Mouse (Mus musculus) intestine, postnatal 0 days (tissue): ENCODE data around the gene Gm21974. TPM values are rescaled to one million over a fixed set of nuclear protein-coding genes. Genes with fewer than 3 reads are reported as not detected.
A peak's percentile ranks its signal among the peaks of the same experiment; 100 is the strongest.

ENCODE experiments used
- ATAC-seq: fragments of 200-750 bp; cut with Nextera tagmentation; 2 replicates; pipeline ENCODE4 v1.8.0; 2017; ENCODE audit warnings: mild to moderate bottlenecking, moderate TSS enrichment, moderate library complexity
- H3K27ac ChIP-seq: fragments of 300-500 bp; sonication (generic); 2 replicates; pipeline ENCODE4 v1.5.1; 2014; ENCODE audit warnings: mild to moderate bottlenecking, low read depth, low read length, moderate library complexity
- H3K27me3 ChIP-seq: fragments of 300-500 bp; sonication (generic); replicated peaks from 2 replicates; pipeline ENCODE4 v1.6.1; 2014; ENCODE audit warnings: low read length, mixed read lengths; ENCODE audit not compliant: control insufficient read depth, insufficient read depth
- H3K36me3 ChIP-seq: fragments of 300-500 bp; sonication (generic); 2 replicates; pipeline ENCODE4 v1.6.1; 2014; ENCODE audit warnings: mild to moderate bottlenecking, moderate library complexity; ENCODE audit not compliant: control insufficient read depth, insufficient read depth
- H3K4me1 ChIP-seq: fragments of 300-500 bp; sonication (generic); replicated peaks from 2 replicates; pipeline ENCODE4 v1.6.1; 2014; ENCODE audit warnings: antibody characterized with exemption, low read length, mixed read lengths; ENCODE audit not compliant: control insufficient read depth, insufficient read depth
- H3K4me2 ChIP-seq: fragments of 300-500 bp; sonication (generic); replicated peaks from 2 replicates; pipeline ENCODE4 v1.6.1; 2014; ENCODE audit warnings: low read depth, mild to moderate bottlenecking, moderate library complexity
- H3K4me3 ChIP-seq: fragments of 300-500 bp; sonication (generic); 2 replicates; pipeline ENCODE4 v1.5.1; 2014; ENCODE audit warnings: low read depth, low read length
- H3K9ac ChIP-seq: fragments of 300-500 bp; sonication (generic); 2 replicates; pipeline ENCODE4 v1.6.1; 2014; ENCODE audit warnings: mild to moderate bottlenecking, low read depth, low read length
- H3K9me3 ChIP-seq: fragments of 300-500 bp; sonication (generic); 2 replicates; pipeline ENCODE4 v1.6.1; 2016; ENCODE audit warnings: mixed run types; ENCODE audit not compliant: control insufficient read depth
- CTCF ChIP-seq: sonication (generic); IDR thresholded peaks from 2 replicates; pipeline ENCODE4 v1.5.1; 2016; ENCODE audit warnings: low read depth, mild to moderate bottlenecking, control low read depth, antibody characterized with exemption, moderate library complexity
- WGBS: fragments of 180-500 bp; shearing (Covaris S2); extraction: QIAGEN DNeasy Blood & Tissue Kit; methylation state at CpG from one replicate; pipeline ENCODE4 v1.1.7; 2014; 5-methylcytosine and 5-hydroxymethylcytosine counted together
- polyA plus RNA-seq: library from polyadenylated mRNA; unstranded; fragments of >200 nt; fragmentation: Nextera tagmentation; extraction: Ambion mirVana; gene quantifications from 2 replicates; pipeline ENCODE4 v1.2.1, GENCODE M21; 2015

Gm21974 gene
- polyA plus RNA-seq, 1 experiment from 2014 or later, result not detected

- no peak for ATAC-seq
- H3K4me1 ChIP-seq, result 0 out of 2 replicates have a peak, but pooled peaks cover 7% of the 10 kb centered on the region
- no peaks in the 10 kb centered on the region for H3K27me3 ChIP-seq
- H3K36me3 ChIP-seq, result peaks cover 13% of the 10 kb centered on the region; the same call in 1 of the 2 replicates
- no peaks in the 10 kb centered on the region for H3K9me3 ChIP-seq
- WGBS, result 52% methylated on average over 8 of the region's 8 CpGs
- H3K4me3 ChIP-seq, result no peak overlapping the region
- TF ChIP-seq CTCF, result peak; percentile 74
- no peak overlapping the region for H3K9ac ChIP-seq
- no peak overlapping the region for H3K4me2 ChIP-seq
- H3K27ac ChIP-seq, result no peak overlapping the region
These were observed 26.3 kb upstream of the Gm21974 start for GRCm38 (mm10) chr7:127921516-127921915.

DNA sequence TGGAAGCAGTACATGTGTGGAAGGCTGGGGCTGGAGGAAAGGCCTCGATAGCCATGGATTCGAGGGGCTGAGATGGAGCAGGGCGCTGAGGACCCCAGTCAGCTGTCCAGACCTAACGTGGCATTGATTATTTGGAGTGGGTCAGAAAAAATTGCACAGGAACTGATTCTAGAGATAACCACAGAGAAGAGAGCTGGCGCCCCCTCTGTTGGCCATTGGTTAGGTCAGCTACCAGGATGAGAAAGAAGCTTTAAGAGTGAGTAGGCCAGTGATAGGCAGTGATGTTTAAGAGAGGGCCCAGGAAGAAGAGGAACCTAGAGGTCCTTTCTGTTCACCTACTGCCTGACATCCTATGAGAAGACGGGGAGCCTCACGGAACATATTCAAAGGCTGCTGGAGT lies 24.0 kb upstream of the Gm21974 start:
- H3K4me3 ChIP-seq, result no peak overlapping the region
- H3K27me3 ChIP-seq, result no peaks in the 10 kb centered on the region
- H3K27ac ChIP-seq, result no peak overlapping the region
- H3K36me3 ChIP-seq, result peaks cover 16% of the 10 kb centered on the region; the same call in 1 of the 2 replicates
- no peak overlapping the region for H3K4me2 ChIP-seq
- H3K4me1 ChIP-seq, result 0 out of 2 replicates have a peak, but pooled peaks cover 7% of the 10 kb centered on the region
- H3K9ac ChIP-seq, result no peak overlapping the region
- TF ChIP-seq CTCF, result peak; percentile 63
- WGBS, result 72% methylated on average over 7 of the region's 7 CpGs
- no peak for ATAC-seq
- no peaks in the 10 kb centered on the region for H3K9me3 ChIP-seq

- peaks cover 16% of the 10 kb centered on the region; the same call in 1 of the 2 replicates for H3K36me3 ChIP-seq
- peak; percentile 76 for TF ChIP-seq CTCF
- H3K4me1 ChIP-seq, result 0 out of 2 replicates have a peak, but pooled peaks cover 4% of the 10 kb centered on the region
- no peak overlapping the region for H3K27ac ChIP-seq
- H3K4me3 ChIP-seq, result no peak overlapping the region
- no peak overlapping the region for H3K4me2 ChIP-seq
- 62% methylated on average over 3 of the region's 3 CpGs for WGBS
- no peak for ATAC-seq
- no peaks in the 10 kb centered on the region for H3K9me3 ChIP-seq
- H3K27me3 ChIP-seq, result no peaks in the 10 kb centered on the region
- H3K9ac ChIP-seq, result no peak overlapping the region
These were observed 22.9 kb upstream of the Gm21974 start for GRCm38 (mm10) chr7:127918203-127918602.

DNA sequence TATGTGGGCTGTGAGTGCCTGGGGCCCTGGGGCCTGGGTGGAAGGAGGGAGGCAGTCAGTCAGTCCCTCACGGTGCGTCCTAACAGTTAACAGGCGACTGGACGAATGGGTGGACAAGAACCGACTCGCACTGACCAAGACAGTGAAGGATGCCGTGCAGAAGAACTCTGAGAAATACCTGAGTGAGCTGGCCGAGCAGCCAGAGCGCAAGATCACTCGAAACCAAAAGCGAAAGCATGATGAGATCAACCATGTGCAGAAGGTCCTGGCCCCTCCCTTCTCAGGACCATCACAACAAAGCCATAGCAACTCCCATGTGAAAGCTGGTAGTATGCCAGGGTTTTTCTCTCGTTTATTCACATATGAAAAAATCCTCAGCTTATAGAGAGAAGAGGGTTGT lies 20.0 kb upstream of the Gm21974 start:
- peaks cover 4% of the 10 kb centered on the region; the same call in 1 of the 2 replicates for H3K4me1 ChIP-seq
- no peak overlapping the region for H3K27ac ChIP-seq
- no peak for TF ChIP-seq CTCF
- no peaks in the 10 kb centered on the region for H3K27me3 ChIP-seq
- H3K4me2 ChIP-seq, result 0 out of 2 replicates have a peak overlapping the region, but pooled peaks have one; percentile 6
- H3K9me3 ChIP-seq, result no peaks in the 10 kb centered on the region
- WGBS, result 81% methylated on average over 12 of the region's 12 CpGs
- peaks cover 14% of the 10 kb centered on the region; the same call in 1 of the 2 replicates for H3K36me3 ChIP-seq
- H3K4me3 ChIP-seq, result no peak overlapping the region
- no peak overlapping the region for H3K9ac ChIP-seq
- ATAC-seq, result no peak

DNA sequence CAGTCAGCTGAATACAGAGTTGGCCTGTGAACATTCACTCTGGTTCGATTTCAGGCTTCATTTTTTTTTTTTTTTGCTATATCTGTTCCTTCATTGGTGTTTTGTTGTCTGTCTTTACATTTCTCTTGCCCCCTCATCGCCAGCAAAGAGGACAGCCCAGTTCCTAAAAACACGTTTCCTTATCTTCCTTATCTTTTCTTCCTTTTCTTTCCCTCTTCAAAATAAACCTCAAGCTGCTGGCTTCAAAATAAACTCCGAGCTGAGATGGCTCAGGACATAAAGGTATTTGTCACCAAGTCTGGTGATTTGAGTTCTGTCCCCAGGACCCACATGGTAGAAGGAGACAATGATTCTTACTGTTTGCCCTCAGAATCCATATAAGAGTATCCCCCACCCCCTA lies 17.7 kb upstream of the Gm21974 start:
- no peak for ATAC-seq
- Histone ChIP-seq H3K27me3 (no peaks in the 10 kb centered on the region), H3K9me3 (no peaks in the 10 kb centered on the region), H3K36me3 (peaks cover 22% of the 10 kb centered on the region), H3K27ac (peak overlapping the region; percentile 77), H3K4me1 (peaks cover 4% of the 10 kb centered on the region; the same call in 1 of the 2 replicates), H3K9ac (peak overlapping the region; percentile 64), H3K4me3 (peak overlapping the region; percentile 82), H3K4me2 (peak overlapping the region; percentile 74)
- TF ChIP-seq CTCF, result no peak
- WGBS, result 7% methylated on average over 4 of the region's 4 CpGs

DNA sequence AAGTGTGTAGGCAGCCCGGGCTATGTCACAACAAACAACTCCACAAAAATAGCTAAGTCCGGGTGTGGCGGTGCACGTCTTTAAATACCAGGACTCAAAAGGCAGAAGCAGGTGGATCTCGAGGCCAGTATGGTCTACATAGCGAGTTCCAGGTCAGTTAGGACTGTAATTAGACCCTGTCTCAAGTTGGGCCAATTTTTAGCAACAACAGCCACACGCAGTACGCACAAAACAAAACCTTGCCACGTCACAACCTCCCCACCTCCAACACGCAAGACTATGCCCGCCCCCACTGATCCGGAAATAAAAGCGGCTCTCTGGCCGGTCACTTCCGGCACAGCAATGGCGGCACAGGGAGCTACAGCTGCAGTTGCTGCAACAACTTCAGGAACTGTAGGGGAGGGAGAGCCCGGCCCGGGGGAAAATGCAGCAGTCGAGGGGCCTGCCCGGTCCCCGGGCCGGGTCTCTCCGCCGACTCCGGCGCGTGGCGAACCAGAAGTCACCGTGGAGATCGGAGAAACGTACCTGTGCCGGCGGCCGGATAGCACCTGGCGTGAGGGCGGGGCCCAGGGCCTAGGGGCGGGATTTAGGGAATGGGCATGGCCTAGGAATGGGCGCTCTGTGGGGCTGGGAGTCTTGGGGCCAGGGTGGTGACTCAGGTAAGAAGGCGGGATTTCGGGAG lies 17.1 kb upstream of the Gm21974 start, which contains the start of gene Kat8:
TSS of gene Kat8 (plus strand) at position 327 of the 682 bp plus-strand sequence.
- TF ChIP-seq CTCF, result no peak
- ATAC-seq, result peak; percentile 95
- H3K27ac ChIP-seq, result peak within 1 kb of the TSS; percentile 77
- WGBS, result under 1% methylated on average over 40 of the region's 40 CpGs
- H3K9me3 ChIP-seq, result no peaks in the 10 kb centered on the region
- no peaks in the 10 kb centered on the region for H3K27me3 ChIP-seq
- peak within 1 kb of the TSS; percentile 74 for H3K4me2 ChIP-seq
- H3K4me3 ChIP-seq, result peak within 1 kb of the TSS; percentile 82
- peak within 1 kb of the TSS; percentile 64 for H3K9ac ChIP-seq
- peaks cover 28% of the 10 kb centered on the region for H3K36me3 ChIP-seq
- H3K4me1 ChIP-seq, result peaks cover 4% of the 10 kb centered on the region; the same call in 1 of the 2 replicates
